Mouse (Mus musculus) liver, adult 2 months (tissue): ENCODE data around the gene C1qtnf6.

Experiments used
- CTCF ChIP-seq: fragments of 200-500 bp; IDR thresholded peaks from 2 replicates; pipeline ENCODE4 v1.5.1; 2011; ENCODE audit warnings: low read depth, low read length, control low read depth
- POLR2A ChIP-seq: fragments of 200-500 bp; IDR thresholded peaks from 2 replicates; pipeline ENCODE4 v1.6.1; 2011; ENCODE audit warnings: low read length, control low read depth; ENCODE audit not compliant: insufficient read depth; ENCODE audit errors: extremely low read depth

- TF ChIP-seq CTCF (no peak), POLR2A (no peak)
These were observed 45.1 kb upstream of the C1qtnf6 start for GRCm38 (mm10) chr15:78576284-78576810.
